Mouse (Mus musculus): ENCODE data around the gene Ttc7b. TPM values are rescaled to one million over a fixed set of nuclear protein-coding genes. Genes with fewer than 3 reads are reported as not detected.

Ttc7b gene
- polyA plus RNA-seq, 1 experiment from 2014 or later, result 2.4 TPM

- no peaks in the 10 kb centered on the region for H3K27me3 ChIP-seq (ENCODE audit: control insufficient read depth, insufficient read depth, low read length)
- H3K4me1 ChIP-seq (replicated peaks; ENCODE audit: control insufficient read depth, insufficient read depth), result no peaks in the 10 kb centered on the region
- no peak for ATAC-seq (ENCODE audit: low FRiP score, low TSS enrichment)
- H3K4me3 ChIP-seq (ENCODE audit: low read depth, low read length), result no peak overlapping the region
- TF ChIP-seq EP300 (optimal IDR thresholded peaks at IDR 0.05) (no peak), CTCF (IDR thresholded peaks at IDR 0.05; ENCODE audit: low read depth) (no peak)
- H3K4me2 ChIP-seq (replicated peaks; ENCODE audit: low read depth), result no peak overlapping the region
- H3K27ac ChIP-seq (replicated peaks), result no peak overlapping the region
- DNase-seq (ENCODE audit: low spot score), result no peak
- WGBS, result 82% methylated on average over 8 of the region's 8 CpGs
- H3K36me3 ChIP-seq (ENCODE audit: control insufficient read depth, insufficient read depth, low read length), result peaks cover 2% of the 10 kb centered on the region
- H3K9me3 ChIP-seq (ENCODE audit: control insufficient read depth, low read length), result no peaks in the 10 kb centered on the region
- H3K9ac ChIP-seq (ENCODE audit: low read length), result no peak overlapping the region
Observed at GRCm38 (mm10) chr12:100330234-100330633, 190.4 kb downstream of the Ttc7b start.

DNA sequence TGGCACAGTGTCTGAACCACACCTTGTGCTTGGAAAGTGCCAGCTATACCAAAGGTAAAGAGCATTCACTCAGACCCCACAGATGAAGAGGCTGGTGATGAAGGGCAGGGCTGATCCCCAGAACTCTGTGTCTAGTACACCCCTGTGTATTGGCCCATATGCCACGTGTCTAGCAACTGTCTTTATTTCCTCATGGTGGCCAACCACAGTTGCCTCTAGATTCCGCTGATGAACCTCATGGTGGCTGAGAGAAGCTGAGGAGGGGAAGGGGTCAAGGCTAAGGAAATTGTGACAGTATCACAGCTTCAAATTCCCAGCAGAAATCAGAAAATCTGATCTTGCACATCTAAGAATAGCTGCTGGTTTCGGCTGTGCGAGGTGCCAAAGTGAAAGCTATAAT lies 191.6 kb downstream of the Ttc7b start:
- Histone ChIP-seq H3K9ac (ENCODE audit: low read length) (no peak overlapping the region), H3K9me3 (ENCODE audit: control insufficient read depth, low read length) (no peaks in the 10 kb centered on the region), H3K4me3 (ENCODE audit: low read depth, low read length) (no peak overlapping the region), H3K36me3 (ENCODE audit: control insufficient read depth, insufficient read depth, low read length) (peaks cover 3% of the 10 kb centered on the region), H3K27ac (replicated peaks) (no peak overlapping the region), H3K4me1 (replicated peaks; ENCODE audit: control insufficient read depth, insufficient read depth) (no peaks in the 10 kb centered on the region), H3K27me3 (ENCODE audit: control insufficient read depth, insufficient read depth, low read length) (no peaks in the 10 kb centered on the region), H3K4me2 (replicated peaks; ENCODE audit: low read depth) (no peak overlapping the region)
- no peak for TF ChIP-seq CTCF (IDR thresholded peaks at IDR 0.05; ENCODE audit: low read depth)
- no peak for TF ChIP-seq EP300 (optimal IDR thresholded peaks at IDR 0.05)
- 85% methylated on average over 4 of the region's 4 CpGs for WGBS
- ATAC-seq (ENCODE audit: low FRiP score, low TSS enrichment), result no peak
- no peak for DNase-seq (ENCODE audit: low spot score)

GRCm38 (mm10) chr12:100328557-100328956 lies 192.1 kb downstream of the Ttc7b start:
- TF ChIP-seq EP300 (optimal IDR thresholded peaks at IDR 0.05), result no peak
- peak; percentile 24; the same call in 1 of the 2 replicates for TF ChIP-seq CTCF (IDR thresholded peaks at IDR 0.05; ENCODE audit: low read depth)
- no peaks in the 10 kb centered on the region for H3K4me1 ChIP-seq (replicated peaks; ENCODE audit: control insufficient read depth, insufficient read depth)
- 60% methylated on average over 9 of the region's 9 CpGs for WGBS
- no peak overlapping the region for H3K4me3 ChIP-seq (ENCODE audit: low read depth, low read length)
- no peaks in the 10 kb centered on the region for H3K27me3 ChIP-seq (ENCODE audit: control insufficient read depth, insufficient read depth, low read length)
- no peak for DNase-seq (ENCODE audit: low spot score)
- no peaks in the 10 kb centered on the region for H3K9me3 ChIP-seq (ENCODE audit: control insufficient read depth, low read length)
- peaks cover 3% of the 10 kb centered on the region for H3K36me3 ChIP-seq (ENCODE audit: control insufficient read depth, insufficient read depth, low read length)
- no peak for ATAC-seq (ENCODE audit: low FRiP score, low TSS enrichment)
- no peak overlapping the region for H3K4me2 ChIP-seq (replicated peaks; ENCODE audit: low read depth)
- H3K9ac ChIP-seq (ENCODE audit: low read length), result no peak overlapping the region
- H3K27ac ChIP-seq (replicated peaks), result no peak overlapping the region

DNA sequence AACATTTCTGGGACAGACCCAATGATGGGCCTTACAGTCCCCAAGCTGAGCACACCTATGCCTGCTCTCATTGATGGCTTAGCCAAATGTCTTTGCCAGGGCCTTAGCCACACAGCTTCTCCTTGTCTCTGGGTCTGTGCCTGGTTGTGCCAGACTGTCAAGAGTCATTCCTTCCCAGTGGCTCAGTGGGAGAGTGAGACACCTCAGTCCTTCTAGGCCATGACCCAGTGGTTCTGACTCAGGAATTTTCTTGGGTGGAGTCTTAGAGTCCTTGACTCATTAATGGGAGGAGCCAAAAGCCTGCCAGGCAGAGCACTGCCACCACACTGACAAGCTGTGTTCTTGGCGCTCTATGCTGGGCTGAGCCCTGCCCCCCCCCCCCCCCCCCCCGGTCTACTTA lies 193.9 kb downstream of the Ttc7b start:
- no peak for TF ChIP-seq CTCF (IDR thresholded peaks at IDR 0.05; ENCODE audit: low read depth)
- no peak for TF ChIP-seq EP300 (optimal IDR thresholded peaks at IDR 0.05)
- ATAC-seq (ENCODE audit: low FRiP score, low TSS enrichment) (peak; percentile 90), DNase-seq (ENCODE audit: low spot score) (peak; percentile 48)
- H3K36me3 ChIP-seq (ENCODE audit: control insufficient read depth, insufficient read depth, low read length), result peaks cover 3% of the 10 kb centered on the region
- no peak overlapping the region for H3K9ac ChIP-seq (ENCODE audit: low read length)
- no peak overlapping the region for H3K4me3 ChIP-seq (ENCODE audit: low read depth, low read length)
- H3K4me2 ChIP-seq (replicated peaks; ENCODE audit: low read depth), result no peak overlapping the region
- H3K27ac ChIP-seq (replicated peaks), result no peak overlapping the region; the same call in 1 of the 2 replicates
- no peaks in the 10 kb centered on the region for H3K27me3 ChIP-seq (ENCODE audit: control insufficient read depth, insufficient read depth, low read length)
- H3K4me1 ChIP-seq (replicated peaks; ENCODE audit: control insufficient read depth, insufficient read depth), result no peaks in the 10 kb centered on the region
- WGBS, result 58% methylated on average over 2 of the region's 2 CpGs
- no peaks in the 10 kb centered on the region for H3K9me3 ChIP-seq (ENCODE audit: control insufficient read depth, low read length)

DNA sequence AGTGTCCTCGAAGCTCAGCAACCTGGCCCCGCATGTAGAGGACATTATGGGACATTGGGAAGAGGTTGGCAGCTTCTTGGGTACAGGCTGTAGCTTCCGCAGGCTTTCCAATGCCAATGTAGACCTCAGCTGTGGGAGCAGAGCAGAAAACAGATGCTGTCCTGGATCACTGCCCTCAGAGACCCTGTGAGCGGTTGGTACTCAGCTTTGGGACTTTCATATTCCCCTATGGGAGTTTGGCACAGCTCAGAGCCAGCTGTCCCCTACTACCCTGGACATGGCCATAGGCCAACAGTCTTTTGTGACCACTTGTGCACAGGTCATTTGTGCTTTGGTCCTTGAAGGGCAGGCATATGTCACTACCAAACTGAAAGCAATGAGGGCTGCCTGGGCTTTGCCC lies 195.0 kb downstream of the Ttc7b start:
- 96% methylated on average over 4 of the region's 4 CpGs for WGBS
- DNase-seq (ENCODE audit: low spot score), result no peak

DNA sequence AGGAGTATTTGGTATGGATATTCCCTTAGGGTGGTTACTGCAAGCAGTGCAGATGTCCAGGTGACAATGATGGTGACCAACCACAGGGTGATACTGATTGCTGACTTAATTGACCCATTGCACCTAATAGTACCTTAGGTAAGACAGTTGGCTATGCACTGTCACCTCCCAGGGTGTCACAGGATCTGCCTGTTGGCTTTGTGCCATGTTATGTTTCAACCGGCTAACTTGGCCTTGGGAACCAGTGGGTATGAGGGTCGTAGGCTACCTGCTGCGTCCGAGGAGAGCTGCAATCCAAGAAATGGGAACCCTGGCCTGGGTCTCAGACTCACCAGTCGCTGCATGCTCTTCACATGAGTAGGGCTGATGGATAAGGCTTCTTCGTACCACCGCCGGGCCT lies 195.4 kb downstream of the Ttc7b start:
- H3K9ac ChIP-seq (ENCODE audit: low read length), result no peak overlapping the region
- no peak overlapping the region for H3K4me3 ChIP-seq (ENCODE audit: low read depth, low read length)
- no peak overlapping the region for H3K27ac ChIP-seq (replicated peaks)
- no peaks in the 10 kb centered on the region for H3K4me1 ChIP-seq (replicated peaks; ENCODE audit: control insufficient read depth, insufficient read depth)
- ATAC-seq (ENCODE audit: low FRiP score, low TSS enrichment) (no peak), DNase-seq (ENCODE audit: low spot score) (no peak)
- TF ChIP-seq CTCF (IDR thresholded peaks at IDR 0.05; ENCODE audit: low read depth) (no peak), EP300 (optimal IDR thresholded peaks at IDR 0.05) (no peak)
- H3K36me3 ChIP-seq (ENCODE audit: control insufficient read depth, insufficient read depth, low read length), result peaks cover 3% of the 10 kb centered on the region; the same call in 1 of the 2 replicates
- 88% methylated on average over 8 of the region's 8 CpGs for WGBS
- no peaks in the 10 kb centered on the region for H3K27me3 ChIP-seq (ENCODE audit: control insufficient read depth, insufficient read depth, low read length)
- no peaks in the 10 kb centered on the region for H3K9me3 ChIP-seq (ENCODE audit: control insufficient read depth, low read length)
- no peak overlapping the region for H3K4me2 ChIP-seq (replicated peaks; ENCODE audit: low read depth)

More for the DNA sequence above, 195.0 kb downstream of the Ttc7b start:
- Histone ChIP-seq H3K36me3 (ENCODE audit: control insufficient read depth, insufficient read depth, low read length) (peaks cover 3% of the 10 kb centered on the region), H3K4me2 (replicated peaks; ENCODE audit: low read depth) (no peak overlapping the region), H3K4me3 (ENCODE audit: low read depth, low read length) (no peak overlapping the region), H3K9ac (ENCODE audit: low read length) (no peak overlapping the region), H3K9me3 (ENCODE audit: control insufficient read depth, low read length) (no peaks in the 10 kb centered on the region), H3K27ac (replicated peaks) (no peak overlapping the region), H3K4me1 (replicated peaks; ENCODE audit: control insufficient read depth, insufficient read depth) (no peaks in the 10 kb centered on the region), H3K27me3 (ENCODE audit: control insufficient read depth, insufficient read depth, low read length) (no peaks in the 10 kb centered on the region)
- TF ChIP-seq CTCF (IDR thresholded peaks at IDR 0.05; ENCODE audit: low read depth) (no peak), EP300 (optimal IDR thresholded peaks at IDR 0.05) (no peak)
- no peak for ATAC-seq (ENCODE audit: low FRiP score, low TSS enrichment)
